Mouse (Mus musculus): ENCODE measurements around the gene Fam117a.
A peak's percentile ranks its signal among the peaks of the same experiment; 100 is the strongest.

Gene Fam117a

DNA sequence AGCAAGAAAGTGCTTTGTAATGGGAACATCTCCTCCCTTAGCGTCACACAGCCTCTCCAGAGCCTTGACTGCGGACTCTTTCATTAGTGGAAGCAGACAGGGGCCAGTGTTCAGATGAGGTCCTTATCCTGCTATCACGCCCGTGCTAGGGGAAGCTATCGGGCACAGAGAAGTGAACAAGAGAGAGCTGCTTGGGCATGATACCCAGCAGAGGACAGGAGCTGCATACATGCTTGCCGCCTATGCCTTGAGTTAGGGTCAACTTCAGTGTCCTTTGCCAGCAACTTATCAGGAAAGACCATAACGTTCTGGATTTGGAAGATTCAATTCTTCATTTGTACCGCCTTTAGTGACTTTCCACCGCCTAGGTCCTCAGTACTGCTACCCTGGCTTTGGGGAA, 3.0 kb upstream of the Fam117a start:
- no peak for DNase-seq

DNA sequence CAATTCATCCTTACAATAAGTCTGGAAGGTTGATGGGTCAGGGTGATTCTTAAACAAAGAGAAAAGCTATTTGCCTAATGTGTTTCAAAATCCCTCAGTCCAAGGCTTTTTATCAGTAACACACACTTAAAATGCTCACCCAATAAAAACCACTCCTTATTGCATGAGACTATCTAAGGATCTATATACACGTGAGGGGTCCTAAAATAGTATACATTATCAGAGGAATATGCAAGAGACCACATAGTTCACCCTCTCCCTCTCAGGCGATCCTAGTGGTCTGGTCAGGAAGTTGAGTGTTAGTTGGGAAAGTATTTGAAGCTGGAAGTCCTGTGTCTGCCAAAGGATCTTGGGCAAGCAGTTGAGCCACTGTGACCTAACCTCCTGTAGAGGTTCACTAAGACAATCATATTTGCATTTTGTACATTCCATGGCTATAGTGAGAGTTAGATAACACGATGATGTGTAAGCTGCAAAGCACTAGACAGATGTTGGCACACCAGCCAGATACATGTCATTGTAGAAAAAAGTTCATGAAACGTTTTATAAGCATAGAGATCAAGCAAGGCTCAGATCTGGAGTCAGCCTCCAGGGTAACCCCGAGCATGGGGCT, 2.3 kb upstream of the Fam117a start:
- no peak for DNase-seq

DNA sequence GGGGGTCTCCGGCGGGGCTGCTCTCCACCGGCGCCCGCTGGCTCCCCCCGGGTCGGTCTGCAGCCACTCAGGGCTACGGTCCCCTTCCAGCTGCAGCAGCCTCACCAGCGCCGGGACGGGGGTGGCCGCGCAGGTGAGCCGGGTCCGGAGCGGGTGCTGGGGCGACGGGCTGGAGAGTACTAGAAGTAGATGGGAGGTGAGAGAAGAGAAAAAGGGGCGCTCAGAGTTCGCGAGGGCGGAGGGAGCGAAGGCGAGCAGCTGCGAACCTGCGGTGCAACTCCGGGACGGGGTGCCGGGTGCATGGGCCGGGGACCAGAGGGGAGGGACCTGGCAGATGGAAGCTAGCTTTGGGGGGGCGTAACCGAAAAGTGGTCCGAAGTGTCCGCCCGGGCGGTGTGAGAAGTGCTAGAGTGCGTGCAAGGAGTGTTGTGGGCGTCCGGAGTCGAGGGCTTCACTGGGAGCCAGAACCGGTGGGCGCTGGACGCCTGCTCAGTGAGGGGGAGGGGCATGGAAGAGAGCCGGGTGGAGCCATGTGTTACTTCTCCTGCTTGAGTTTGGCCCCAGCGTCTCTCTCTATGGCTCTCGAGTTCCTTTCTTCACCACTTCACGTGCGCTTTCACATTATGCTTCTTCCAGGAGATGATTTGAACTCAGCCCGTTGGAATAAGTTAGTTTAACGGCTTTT, 453 bp downstream of the Fam117a start:
- peak; percentile 59 for DNase-seq

DNA sequence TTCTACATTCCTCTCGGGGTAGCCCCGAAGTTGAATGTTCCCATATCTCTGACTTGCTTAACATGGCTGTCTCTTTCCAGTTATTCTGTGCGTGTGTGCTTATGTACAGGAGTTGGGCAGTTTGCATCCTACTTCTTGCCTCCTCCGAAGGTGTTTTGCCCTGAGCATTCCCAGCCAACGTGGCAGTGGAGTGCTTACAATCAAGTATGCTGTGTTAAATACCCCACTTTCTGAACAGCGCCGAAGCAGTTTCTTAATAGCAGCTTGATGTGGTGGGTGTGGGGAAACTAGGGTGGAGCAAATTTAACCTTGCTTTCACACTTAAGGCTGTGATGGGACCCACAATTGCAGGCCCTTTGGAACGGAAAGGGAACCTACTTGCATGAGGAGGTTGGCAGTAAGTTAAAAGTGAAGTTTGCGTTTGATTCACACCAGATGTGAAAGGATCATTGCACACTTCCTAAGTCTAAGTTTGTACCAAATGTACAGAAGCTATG, 1.1 kb downstream of the Fam117a start:
- DNase-seq, result no peak

DNA sequence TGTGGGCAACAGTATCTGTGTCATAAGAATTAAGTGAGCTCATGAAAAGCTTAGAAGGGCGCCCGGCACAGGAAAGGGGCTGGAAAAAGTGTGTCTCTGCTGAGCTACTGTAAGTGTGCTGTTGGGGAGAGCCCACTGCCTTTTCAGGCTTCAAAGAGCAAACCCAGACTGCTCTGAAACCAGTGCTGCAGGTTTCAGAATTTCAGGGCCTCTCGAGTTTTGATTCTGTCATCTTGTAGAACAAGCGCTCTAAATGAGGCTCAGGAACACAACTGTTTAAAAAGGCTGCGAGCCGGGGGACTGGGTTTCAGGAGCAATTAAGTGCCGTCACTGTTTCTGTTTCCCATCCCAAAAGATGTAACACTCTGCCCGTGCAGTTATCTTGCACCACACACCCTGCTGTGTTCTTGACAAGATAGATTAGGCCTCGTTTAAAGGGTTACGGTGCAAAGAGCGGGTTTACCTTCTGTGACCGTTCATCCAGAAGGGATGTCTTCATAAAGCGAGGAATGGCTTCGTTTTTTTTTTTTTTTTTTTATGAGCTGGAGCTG, 2.7 kb downstream of the Fam117a start:
- no peak for DNase-seq

DNA sequence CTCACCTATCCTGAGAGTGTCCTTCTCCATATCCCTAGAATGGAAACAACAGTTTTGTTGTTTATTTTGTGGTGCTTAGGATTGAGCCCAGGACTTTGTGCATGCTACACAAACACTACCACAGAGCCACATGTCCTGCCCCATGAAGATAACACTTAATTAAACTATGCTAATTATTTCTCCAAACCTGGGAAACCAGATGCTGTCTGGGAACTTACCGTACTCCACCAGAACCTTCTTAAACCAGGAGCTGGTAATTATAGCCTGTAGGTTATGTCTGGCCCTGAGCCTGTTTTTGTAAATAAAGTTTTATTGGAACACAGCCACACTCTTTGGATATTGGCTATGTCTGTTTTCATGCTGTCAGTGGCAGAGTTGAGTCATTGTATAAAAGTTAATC, 3.4 kb downstream of the Fam117a start:
- DNase-seq, result no peak

DNA sequence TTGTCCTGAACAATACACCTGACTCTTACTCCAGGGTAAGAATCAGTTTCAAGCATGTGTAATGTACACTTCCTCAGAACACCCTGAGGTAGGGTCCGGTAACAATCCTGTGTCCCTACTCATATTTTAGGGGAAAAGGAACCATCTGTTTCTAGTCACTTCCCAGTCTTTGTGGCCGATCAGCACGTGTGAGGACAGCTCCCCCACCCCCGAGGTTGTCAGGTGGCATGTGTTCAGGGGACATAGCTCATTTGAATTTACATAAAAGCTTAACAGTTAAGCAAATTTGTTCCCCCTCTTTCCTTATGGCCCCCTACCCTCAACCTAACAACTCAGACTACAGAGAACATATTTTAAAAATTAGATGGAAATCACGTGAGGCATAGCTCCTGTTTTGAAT, 3.8 kb downstream of the Fam117a start:
- no peak for DNase-seq

DNA sequence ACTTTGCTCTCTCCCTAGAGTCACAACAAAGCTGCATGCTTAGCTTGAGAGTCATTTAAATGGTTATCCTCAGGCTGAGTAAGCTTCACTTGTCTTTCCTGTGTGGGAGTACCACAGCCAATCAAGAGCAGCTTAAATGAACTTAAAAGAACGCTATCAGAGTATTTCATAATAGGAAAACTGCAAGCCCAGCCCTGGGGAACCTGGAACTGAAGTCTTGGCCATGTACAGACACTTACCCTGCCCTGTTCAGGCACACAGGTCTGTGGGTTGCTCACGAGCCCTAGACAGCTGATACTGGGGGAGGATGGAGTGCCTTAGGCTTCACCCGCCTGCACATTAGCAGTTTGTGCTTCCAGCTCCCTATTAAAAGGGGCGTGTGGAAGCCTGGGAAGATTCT, 6.4 kb downstream of the Fam117a start:
- DNase-seq, result no peak

DNA sequence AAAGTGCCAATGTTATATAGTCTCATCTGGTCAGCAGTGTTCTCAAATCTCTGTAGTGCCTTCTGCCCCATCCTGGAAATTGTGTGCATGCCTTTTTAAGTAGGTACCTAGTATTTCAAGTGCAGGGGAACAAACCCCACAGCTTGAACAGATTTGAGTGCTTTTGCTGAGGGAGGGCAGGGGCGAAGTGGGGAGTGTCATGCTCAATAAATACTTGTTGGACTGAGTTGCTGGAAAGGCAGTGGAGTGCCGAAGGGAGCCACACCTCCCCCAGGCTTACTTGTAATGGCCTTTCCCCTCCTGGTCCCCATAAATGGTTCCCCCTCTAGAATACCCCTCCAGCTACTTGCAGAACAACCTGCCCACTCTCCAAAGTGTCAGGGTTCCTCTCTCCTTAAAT, 7.4 kb downstream of the Fam117a start:
- no peak for DNase-seq

DNA sequence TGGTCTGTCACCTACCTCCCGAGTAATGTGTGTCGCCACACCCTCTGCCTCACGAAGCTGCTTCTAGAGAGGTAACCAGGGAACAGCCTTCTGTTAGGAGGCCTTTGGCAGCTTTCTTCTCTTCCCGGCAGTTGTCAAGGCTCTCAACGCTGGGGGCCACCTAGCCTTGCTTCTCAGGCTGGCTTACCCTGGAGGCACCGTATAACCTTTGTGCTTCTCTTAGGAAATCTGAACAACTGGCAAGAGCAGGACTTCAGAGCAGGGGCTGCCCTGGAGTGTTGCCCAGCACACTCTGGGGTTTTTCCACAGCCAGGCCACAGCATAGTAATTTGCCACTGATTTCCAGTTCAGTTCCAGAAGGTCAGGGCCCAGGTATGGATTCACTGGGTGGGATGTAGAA, 13.5 kb downstream of the Fam117a start:
- peak; percentile 82 for DNase-seq

DNA sequence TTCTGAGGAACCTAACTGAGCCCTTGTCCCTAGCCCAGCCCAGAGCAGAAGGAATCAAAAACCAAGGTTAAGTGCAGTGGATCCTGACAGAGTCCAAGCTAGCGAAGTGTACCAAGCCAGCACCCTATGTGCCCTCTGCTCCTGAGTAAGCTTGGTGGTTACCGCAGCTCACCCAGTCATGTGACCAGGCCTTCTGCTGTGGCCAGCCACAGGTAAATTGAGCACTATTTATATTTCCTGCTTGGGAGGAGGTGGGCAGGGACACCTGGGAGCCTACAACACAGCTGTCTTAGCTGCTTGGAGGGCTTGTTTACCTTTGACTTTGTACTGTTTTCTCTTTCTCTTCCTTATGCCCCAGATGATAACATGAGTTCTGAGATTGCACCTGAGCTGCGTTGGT, 14.1 kb downstream of the Fam117a start:
- DNase-seq, result peak; percentile 68

DNA sequence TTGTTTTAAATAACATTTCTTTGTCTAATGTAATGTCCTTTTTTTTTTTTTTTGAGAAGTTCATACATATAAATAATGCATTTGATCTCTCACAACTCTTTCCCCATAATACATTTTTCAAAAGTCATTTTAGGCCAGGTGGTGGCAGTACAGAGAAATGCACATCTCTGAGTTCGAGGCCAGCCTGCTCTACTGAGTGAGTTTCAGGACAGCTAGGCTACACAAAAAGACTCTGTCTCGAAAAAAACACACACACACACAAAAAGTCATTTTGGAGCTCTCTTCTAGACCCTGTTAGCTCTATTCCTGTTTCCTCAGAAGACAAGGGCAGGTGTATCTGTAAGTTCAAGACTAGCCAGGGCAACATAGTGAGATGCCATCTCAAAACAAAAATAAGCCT, 15.9 kb downstream of the Fam117a start:
- DNase-seq, result no peak

DNA sequence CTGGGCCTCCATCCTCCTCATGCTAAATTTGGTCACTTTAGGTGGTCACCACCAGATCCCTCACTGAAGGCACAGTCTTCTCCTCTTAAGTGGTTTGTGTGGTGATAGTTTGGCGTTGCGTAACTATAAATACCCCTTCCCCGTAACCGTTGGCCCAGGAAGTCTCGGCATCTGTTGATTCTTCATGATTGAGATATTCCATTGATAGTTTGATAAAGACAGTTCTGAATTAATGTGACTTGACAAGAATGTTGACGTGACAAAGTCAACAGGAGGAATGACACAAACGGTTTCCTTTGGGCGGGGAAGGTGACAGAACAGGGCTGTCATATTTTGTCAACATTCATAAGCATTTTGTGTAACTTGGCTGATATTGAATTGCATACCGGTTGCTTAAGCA, 16.4 kb downstream of the Fam117a start:
- no peak for DNase-seq

DNA sequence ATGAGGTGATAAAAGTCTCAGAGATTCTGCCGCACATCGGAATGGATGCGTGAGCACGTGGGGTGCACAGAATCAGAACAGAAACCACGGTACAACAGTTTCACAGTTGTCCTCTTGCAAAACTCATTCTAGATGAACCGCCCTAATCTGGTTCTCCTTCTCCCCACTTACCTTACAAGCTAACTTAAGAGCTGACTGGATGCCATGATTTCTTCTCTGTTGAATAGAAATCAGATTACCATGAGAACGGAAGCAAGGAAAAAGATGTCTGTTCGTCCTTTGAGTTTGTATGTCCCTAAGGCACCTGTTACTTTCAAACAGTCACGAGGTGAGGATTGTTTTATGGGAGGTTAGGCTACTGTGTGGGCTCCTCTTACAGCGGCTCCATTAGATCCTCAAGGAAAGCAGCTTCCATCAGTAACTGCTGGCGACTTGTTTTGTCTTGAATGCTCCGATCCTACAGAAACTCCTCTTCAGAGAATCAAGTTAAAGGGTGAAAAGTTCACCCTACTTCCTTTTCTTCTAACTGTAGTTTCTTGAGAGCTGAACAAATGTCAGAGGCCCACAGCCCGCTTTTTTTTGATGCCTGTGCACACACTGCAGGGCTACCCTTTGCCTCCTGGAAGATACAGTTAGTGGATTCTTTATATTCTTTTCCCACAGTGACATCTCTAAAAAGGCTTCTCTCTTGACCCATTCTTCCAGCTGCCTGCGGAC, 17.6 kb downstream of the Fam117a start:
- DNase-seq, result no peak

DNA sequence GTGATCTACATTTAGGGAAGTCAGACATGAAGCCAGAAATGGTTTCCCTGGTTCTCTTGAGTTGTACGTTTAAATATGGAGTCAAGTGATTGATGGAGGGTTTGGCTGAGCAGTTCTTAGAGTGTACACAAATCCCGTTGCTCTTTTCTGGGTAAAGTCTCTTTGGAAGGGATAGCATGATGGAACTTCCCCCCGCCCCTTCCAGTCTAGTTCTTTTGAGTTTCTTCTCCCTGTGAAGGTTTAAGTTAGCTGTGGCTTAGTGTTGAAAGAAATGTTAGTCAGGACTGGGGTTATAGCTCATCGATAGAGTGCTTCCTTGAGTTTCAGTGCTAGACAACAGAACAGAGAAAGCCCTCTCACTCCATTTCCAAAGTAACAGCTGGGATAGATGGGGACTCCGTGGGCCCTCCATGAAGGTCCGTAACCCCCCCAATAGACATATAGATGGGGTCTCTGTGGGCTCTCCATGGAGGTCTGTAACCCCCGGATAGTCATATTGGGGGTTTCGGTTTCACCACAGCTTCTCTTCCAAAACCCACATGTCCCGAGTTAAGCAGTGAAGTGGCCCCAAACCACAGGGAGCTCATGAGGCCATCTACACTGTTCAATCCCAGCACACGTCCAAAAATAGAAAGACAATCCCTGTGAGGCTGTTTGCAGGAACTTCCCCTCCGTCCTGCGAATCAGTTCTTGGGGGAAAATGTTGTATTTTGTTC, 18.3 kb downstream of the Fam117a start:
- DNase-seq, result no peak

DNA sequence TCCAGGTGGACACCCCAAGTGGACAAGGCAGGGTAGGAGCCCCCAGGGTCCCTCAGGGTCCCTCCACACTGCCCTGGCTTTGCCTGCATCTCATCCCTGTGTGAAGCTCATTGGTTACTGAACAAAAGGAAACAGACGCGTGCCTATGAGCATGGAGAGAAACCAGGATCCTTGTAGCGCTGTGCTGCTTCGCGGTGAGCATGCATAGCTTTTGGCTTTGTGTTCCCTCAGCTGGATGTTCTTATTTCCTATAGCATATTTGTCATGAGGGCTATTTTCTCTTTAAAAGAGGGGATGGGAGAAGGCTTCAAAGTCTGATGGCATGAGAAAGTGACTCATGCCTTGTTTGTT, 18.8 kb downstream of the Fam117a start:
- no peak for DNase-seq

DNA sequence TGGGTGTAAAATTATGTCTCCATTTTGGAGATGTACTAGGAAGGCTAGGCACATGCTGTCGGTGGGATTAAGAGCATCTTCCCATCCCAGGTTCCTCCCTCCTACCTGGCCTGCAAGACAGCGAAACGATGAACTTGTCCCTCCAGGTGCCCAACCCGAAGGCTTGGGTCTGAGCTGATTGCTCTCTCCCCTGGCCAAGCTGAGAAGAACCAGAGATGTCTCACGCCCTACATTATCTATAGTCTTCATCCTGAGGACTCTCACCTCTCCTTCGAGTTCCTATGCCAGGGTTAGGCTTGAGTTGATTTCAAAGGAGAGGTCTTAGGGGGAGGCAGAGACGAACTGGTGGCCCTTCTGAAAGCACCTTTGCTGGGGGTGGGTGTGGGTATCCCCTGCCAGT, 19.2 kb downstream of the Fam117a start:
- no peak for DNase-seq

DNA sequence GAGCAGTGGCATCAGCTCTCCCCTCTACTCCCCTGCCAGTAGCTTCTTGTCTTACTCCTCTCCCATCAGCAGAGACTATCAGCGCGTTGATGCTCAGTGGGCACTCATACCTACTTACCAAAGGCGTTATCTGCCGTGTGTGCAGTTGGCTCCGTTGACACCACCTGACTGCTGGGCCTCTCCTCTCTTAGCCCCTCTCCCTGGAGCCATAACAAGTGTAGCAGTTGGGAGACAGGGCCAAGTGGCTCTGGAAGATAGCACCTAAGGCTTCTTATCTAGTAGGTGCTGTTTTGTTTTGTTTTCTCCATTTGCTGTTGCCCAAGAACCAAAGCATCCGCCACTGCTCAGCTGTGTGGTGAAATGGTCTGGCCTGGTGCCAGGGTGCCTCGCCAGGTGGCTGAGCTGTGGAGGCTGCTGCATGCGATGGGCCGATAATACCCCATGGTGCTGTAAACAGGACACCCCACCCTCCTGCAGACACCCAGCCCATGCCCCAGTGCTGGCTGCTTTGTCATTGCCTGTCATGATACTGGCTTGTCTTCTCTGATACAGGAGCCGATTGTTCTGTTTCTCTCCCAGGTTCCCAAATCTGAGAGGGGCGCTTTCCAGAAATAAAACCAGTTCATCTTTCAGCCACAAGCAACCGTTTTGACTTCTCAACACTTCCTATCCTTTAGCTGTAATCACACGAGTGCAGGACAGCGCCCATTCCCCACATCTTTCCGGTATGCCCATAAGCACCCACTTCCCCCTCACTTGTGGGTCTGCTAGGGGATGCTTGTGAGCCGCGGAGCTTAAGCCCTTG, 19.9 kb downstream of the Fam117a start:
- DNase-seq, result peak; percentile 37

DNA sequence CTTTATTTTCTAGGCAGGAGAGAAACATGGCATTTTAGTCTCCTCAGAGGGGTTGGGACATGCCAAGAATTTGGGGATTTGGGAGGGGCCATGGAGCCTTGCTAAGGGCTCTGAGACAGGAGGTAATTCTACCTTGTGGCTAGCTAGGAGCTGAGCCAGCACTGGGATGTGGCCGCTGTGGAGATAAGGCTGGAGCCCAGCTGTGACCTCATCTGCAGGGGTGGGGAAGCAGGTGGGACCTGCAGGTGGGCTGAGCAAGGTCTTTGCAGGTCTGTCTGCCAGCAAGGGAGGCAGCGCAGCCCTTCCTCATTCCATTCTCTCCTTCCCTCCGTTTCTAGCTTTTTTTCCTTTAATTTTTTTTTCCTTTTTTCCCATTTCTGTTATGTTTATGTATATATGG, 21.4 kb downstream of the Fam117a start:
- DNase-seq, result no peak

DNA sequence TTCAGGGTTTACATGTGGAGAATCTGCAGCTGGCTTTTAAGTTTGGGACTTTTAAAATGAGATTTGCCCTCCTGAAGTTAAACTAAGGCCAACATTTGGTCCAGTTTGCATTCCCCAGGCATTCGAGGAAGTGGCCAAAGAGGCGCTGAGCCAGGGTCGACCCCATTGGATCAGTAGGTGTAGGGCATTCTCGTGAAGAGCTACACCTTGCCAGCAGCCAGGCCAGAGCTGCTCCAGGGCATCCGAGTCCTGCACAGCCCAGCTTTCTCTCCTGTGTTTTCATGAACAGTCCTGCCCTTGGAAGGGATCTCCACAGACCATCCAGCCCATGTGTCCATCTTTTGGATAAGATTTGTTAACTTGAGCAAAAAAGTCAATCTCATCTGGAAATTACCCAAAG, 27.6 kb downstream of the Fam117a start:
- no peak for DNase-seq

DNA sequence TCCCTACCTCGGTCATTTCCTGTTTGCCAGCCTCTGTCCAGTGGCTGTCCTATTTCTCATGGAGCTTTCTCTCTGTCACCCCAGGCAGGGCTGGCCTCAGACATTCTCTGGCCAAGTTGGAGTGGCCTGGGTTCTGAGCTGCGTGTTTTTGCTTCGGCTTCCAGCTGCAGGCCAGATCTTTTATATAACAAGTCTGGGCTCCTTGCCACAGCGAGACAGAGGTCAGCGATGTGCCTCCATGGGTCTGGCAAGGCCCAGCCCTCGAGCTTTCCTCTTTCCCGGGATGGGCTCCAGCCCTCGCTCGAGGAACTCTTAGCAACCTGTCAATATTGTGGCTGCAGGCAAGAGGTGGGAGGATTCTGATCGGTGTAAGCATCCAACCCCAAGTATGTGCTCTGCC, 28.8 kb downstream of the Fam117a start:
- DNase-seq, result peak; percentile 93

DNA sequence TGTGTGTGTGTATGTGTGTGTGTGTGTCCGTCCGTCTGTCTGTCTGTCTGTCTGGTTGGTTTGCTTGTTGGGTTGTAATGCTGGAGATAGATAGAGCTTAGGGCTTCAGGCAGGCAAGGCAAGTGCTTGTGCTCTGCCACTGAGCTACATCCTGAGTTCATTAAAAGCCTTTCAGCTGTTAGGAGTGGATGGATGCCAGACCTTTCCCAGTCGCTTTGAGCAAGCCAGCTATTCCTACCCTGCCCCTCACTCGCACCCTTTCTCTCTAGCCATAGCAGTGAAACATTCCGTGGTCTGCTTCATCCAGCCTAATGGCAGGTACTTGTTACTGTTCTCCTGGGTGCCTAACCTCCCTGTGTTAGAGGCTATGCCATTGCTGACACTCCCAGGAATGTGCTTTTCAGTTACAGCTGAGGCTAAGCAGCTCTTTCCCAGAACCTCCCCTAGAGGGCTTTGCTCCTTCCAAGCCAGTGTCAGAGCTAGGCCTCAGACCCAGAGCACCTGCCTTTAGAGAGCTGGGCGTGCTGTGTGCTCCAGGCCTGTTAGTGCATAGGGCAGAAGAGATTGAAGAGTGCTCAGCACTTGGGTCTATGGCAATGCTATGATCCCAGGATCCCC, 29.6 kb downstream of the Fam117a start:
- DNase-seq, result peak; percentile 23

Data from kidney, adult 11 months (tissue).